Mouse (Mus musculus) stomach, postnatal 0 days (tissue): ENCODE data around the gene Zfp82. TPM values are rescaled to one million over a fixed set of nuclear protein-coding genes. Genes with fewer than 3 reads are reported as not detected.

Experiments
- ATAC-seq: fragments of 200-750 bp; cut with Nextera tagmentation; 2 replicates; pipeline ENCODE4 v1.8.0; 2017; ENCODE audit not compliant: low FRiP score, low TSS enrichment
- DNase-seq: peaks from one replicate; pipeline ENCODE4 v3.0.0-alpha.2; 2016; ENCODE audit warnings: low spot score
- H3K27ac ChIP-seq: fragments of 300-500 bp; sonication (generic); replicated peaks from 2 replicates; pipeline ENCODE4 v1.5.1; 2014; ENCODE audit warnings: mild to moderate bottlenecking, control low read depth
- H3K27me3 ChIP-seq: fragments of 300-500 bp; sonication (generic); 2 replicates; pipeline ENCODE4 v1.6.1; 2014; ENCODE audit warnings: low read length; ENCODE audit not compliant: control insufficient read depth, insufficient read depth
- H3K36me3 ChIP-seq: fragments of 300-500 bp; sonication (generic); 2 replicates; pipeline ENCODE4 v1.6.1; 2014; ENCODE audit warnings: low read length, mixed read lengths; ENCODE audit not compliant: control insufficient read depth, insufficient read depth
- H3K4me1 ChIP-seq: fragments of 300-500 bp; sonication (generic); replicated peaks from 2 replicates; pipeline ENCODE4 v1.6.1; 2014; ENCODE audit warnings: antibody characterized with exemption; ENCODE audit not compliant: control insufficient read depth, insufficient read depth
- H3K4me2 ChIP-seq: fragments of 300-500 bp; sonication (generic); replicated peaks from 2 replicates; pipeline ENCODE4 v1.6.1; 2014; ENCODE audit warnings: low read depth, mild to moderate bottlenecking, control low read depth, moderate library complexity
- H3K4me3 ChIP-seq: fragments of 300-500 bp; sonication (generic); 2 replicates; pipeline ENCODE4 v1.5.1; 2014; ENCODE audit warnings: low read depth, low read length, control low read depth
- H3K9ac ChIP-seq: fragments of 300-500 bp; sonication (generic); 2 replicates; pipeline ENCODE4 v1.6.1; 2014; ENCODE audit warnings: mild to moderate bottlenecking, low read length, control low read depth, mixed read lengths
- H3K9me3 ChIP-seq: fragments of 300-500 bp; sonication (generic); 2 replicates; pipeline ENCODE4 v1.6.1; 2016; ENCODE audit warnings: low read length; ENCODE audit not compliant: control insufficient read depth
- CTCF ChIP-seq: IDR thresholded peaks from 2 replicates; pipeline ENCODE4 v1.5.1; 2016; ENCODE audit warnings: antibody characterized with exemption, low read depth, mild to moderate bottlenecking, moderate library complexity
- EP300 ChIP-seq: optimal IDR thresholded peaks from 2 replicates; pipeline ENCODE3; 2016; ENCODE audit warnings: antibody characterized with exemption
- WGBS: fragments of 180-500 bp; shearing (Covaris S2); extraction: QIAGEN DNeasy Blood & Tissue Kit; methylation state at CpG from one replicate; pipeline ENCODE4 v1.1.7; 2014; 5-methylcytosine and 5-hydroxymethylcytosine counted together
- polyA plus RNA-seq: library from polyadenylated mRNA; unstranded; fragments of >200 nt; fragmentation: Nextera tagmentation; extraction: Ambion mirVana; gene quantifications from 2 replicates; pipeline ENCODE4 v1.2.1, GENCODE M21; 2015

Zfp82 gene
- polyA plus RNA-seq, 1 experiment from 2014 or later = 1.9 TPM

DNA sequence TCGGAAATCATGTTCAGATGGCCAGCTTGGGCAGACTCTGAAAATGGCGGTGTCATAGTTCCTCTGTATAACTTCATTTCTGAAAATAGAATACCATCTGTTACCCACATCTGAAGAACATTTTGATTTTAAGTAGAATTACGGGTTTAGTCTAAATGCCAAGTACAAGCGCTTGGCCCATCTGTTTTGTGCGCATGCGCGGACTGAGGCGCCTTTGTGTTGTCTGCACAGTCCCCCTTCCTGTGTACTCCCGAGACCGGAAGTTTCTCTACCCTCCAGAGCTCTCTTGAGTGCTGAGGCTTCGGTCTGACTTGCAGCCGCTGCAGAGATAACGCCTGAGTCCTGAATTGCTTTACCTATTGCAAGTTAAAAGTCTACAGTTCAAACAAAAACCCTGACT lies 26.6 kb upstream of the Zfp82 start:
- DNase-seq = no peak
- TF ChIP-seq EP300 (no peak), CTCF (no peak)
- H3K4me1 ChIP-seq = peaks cover under 1% of the 10 kb centered on the region; the same call in 1 of the 2 replicates
- H3K4me3 ChIP-seq = no peak overlapping the region
- H3K27me3 ChIP-seq = no peaks in the 10 kb centered on the region
- H3K9me3 ChIP-seq = 0 out of 2 replicates have a peak, but pooled peaks cover 5% of the 10 kb centered on the region
- no peak overlapping the region for H3K9ac ChIP-seq
- H3K36me3 ChIP-seq = peaks cover 23% of the 10 kb centered on the region
- no peak overlapping the region for H3K27ac ChIP-seq
- no peak for ATAC-seq
- no peak overlapping the region for H3K4me2 ChIP-seq
- 91% methylated on average over 13 of the region's 13 CpGs for WGBS

DNA sequence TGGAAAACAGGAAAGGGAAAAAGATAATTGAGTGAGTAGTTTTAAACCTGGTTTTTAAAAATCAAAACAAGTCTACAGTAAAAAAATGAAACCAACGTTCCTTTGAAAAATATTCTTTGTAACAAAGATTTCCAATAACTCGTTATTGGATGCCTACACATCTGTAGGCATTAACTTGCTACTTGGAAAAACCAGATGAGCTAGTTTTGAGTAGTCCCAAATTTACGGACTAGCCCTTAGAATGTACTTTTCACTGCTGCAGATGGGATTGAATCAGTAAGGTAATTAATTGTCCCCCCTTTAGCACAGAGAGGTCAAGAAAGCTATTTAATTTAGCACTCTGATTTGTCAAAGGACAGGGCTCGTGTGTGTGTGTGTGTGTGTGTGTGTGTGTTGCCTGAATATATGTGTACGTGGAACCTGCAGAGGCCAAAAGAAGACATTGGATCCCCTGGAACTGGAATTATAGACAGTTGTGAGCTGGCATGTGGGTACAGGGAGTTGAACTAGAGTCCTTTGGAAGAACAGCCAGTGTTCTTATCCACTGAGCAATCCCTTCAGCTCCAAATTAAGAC lies 22.9 kb upstream of the Zfp82 start:
- Histone ChIP-seq H3K4me1 (peaks cover 4% of the 10 kb centered on the region; the same call in 1 of the 2 replicates), H3K4me2 (peak overlapping the region; percentile 60), H3K27me3 (no peaks in the 10 kb centered on the region), H3K4me3 (peak overlapping the region; percentile 76), H3K9ac (peak overlapping the region; percentile 50), H3K9me3 (no peaks in the 10 kb centered on the region), H3K27ac (peak overlapping the region; percentile 45), H3K36me3 (peaks cover 7% of the 10 kb centered on the region)
- no peak for TF ChIP-seq EP300
- no peak for TF ChIP-seq CTCF
- 5% methylated on average over 5 of the region's 5 CpGs for WGBS
- no peak for DNase-seq
- ATAC-seq = no peak

DNA sequence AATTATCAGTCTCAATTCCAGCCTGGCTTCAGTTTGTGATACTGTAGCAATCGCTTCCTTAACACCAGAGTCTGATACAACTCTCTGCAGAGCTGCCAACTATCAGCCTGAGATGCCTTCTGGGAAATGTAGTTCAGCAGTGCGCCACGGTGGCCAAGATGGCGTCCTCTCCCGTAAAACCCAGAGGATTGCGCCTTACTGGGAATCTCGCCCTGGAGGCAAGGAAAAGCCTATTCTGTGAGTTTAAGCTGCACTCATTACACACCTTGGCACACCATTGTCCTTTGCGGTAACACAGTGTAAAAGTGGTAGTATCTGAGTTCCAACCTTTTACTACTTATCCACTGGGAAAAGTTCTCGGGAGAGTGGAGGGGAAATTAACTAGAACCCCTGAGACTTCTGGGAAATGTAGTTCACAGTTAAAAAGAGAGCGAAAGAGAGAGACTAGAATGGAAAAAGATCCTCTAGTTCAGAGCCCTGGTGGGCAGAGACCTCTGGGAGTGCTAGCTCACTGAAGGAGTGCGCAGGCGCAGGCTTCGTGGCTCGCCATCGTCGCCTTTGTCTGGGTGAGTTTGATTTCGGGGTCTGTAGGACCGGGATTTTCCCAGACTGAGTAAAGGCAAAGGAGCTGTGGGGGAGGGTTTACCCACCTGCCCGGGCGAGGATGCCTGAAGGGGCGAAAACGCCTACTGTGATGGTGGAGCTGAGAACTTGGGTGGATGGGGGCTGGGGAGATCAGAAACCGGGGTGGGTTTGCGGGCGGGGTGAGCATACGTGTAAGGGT lies 22.1 kb upstream of the Zfp82 start, which contains the start of gene Zfp260:
Gene Zfp260 (plus strand): TSS at position 132 of the 784 bp plus-strand sequence.
- H3K4me1 ChIP-seq = peaks cover 4% of the 10 kb centered on the region; the same call in 1 of the 2 replicates
- no peaks in the 10 kb centered on the region for H3K27me3 ChIP-seq
- peak within 1 kb of the TSS; percentile 95 for H3K27ac ChIP-seq
- peak within 1 kb of the TSS; percentile 60 for H3K4me2 ChIP-seq
- peak within 1 kb of the TSS; percentile 76 for H3K4me3 ChIP-seq
- ATAC-seq (peak; percentile 82), DNase-seq (peak; percentile 88)
- WGBS = 1% methylated on average over 26 of the region's 26 CpGs
- H3K36me3 ChIP-seq = peaks cover 7% of the 10 kb centered on the region
- H3K9me3 ChIP-seq = no peaks in the 10 kb centered on the region
- TF ChIP-seq EP300 = no peak
- TF ChIP-seq CTCF = peak; percentile 44
- H3K9ac ChIP-seq = peak within 1 kb of the TSS; percentile 73

DNA sequence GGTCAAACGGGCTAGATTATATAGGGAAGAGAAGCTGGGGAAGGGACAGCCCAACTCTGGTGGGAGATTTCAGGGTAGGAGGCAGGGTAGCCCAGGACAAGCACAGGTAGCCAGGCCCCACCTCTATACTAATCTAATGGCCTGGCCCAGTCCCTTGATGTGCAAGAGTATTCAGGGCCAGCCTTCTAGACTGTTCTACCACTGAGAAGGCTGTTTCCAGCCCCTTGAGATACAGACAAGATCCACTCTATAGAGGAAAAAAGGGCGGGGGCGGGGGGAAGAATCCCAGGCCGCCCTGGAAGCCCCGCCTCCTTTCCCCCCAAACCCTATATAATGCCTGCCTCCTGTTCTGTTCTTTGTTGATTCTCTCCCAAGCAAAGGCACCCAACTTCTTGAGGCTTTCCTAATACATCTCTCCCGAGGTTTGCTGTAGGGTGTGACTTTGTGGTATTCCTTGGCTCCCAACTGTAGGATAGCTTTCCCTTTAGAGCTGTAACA lies 21.3 kb upstream of the Zfp82 start:
- ATAC-seq (no peak), DNase-seq (no peak)
- WGBS = 67% methylated on average over 6 of the region's 6 CpGs
- Histone ChIP-seq H3K27ac (no peak overlapping the region; the same call in 1 of the 2 replicates), H3K9ac (peak overlapping the region; percentile 73), H3K4me2 (peak overlapping the region; percentile 60), H3K9me3 (no peaks in the 10 kb centered on the region), H3K4me3 (peak overlapping the region; percentile 76), H3K36me3 (peaks cover 1% of the 10 kb centered on the region; the same call in 1 of the 2 replicates), H3K27me3 (no peaks in the 10 kb centered on the region), H3K4me1 (peaks cover 7% of the 10 kb centered on the region)
- TF ChIP-seq CTCF (no peak), EP300 (no peak)

DNA sequence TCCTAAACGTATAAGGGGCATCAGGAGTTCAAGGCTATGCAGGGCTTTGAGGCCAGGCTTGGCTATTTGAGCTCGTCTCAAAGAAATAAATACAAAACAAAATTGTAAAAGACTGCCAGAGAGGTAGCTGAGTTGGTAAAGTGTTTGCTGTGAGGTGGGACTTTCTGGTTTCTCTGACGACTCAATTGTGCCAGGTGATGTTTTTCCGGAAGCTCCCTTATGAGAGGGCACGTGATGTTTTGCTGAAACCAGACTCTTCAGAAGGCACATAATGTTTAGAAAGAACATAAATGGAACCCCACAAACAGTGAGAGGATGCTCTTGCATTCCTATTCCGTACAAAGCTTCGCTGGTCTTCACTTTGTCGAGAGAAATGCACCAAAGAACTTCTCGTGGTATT lies 20.0 kb upstream of the Zfp82 start:
- no peak for ATAC-seq

More for the DNA sequence above, 20.0 kb upstream of the Zfp82 start:
- Histone ChIP-seq H3K27ac (no peak overlapping the region), H3K9ac (no peak overlapping the region), H3K27me3 (no peaks in the 10 kb centered on the region), H3K36me3 (no peaks in the 10 kb centered on the region), H3K4me1 (peaks cover 7% of the 10 kb centered on the region), H3K9me3 (no peaks in the 10 kb centered on the region), H3K4me3 (no peak overlapping the region), H3K4me2 (no peak overlapping the region)
- no peak for DNase-seq
- WGBS = 83% methylated on average over 9 of the region's 9 CpGs
- TF ChIP-seq EP300 (no peak), CTCF (no peak)
